Mouse (Mus musculus) lung, adult 2 months (tissue): ENCODE measurements around the gene Wwc2. TPM values are rescaled to one million over a fixed set of nuclear protein-coding genes. Genes with fewer than 3 reads are reported as not detected.

Experiments used
- DNase-seq: peaks from one replicate; pipeline ENCODE4 v3.0.0; 2022
- H3K4me1 ChIP-seq: fragments of 200-500 bp; 2 replicates; pipeline ENCODE4 v1.6.1; 2011; ENCODE audit warnings: low read length; ENCODE audit not compliant: control insufficient read depth, insufficient read depth
- H3K4me3 ChIP-seq: fragments of 200-500 bp; replicated peaks from 2 replicates; pipeline ENCODE3; 2011; ENCODE audit warnings: low read depth, mild to moderate bottlenecking, control low read depth, low read length; ENCODE audit errors: extremely low read depth
- CTCF ChIP-seq: fragments of 200-500 bp; IDR thresholded peaks from 2 replicates; pipeline ENCODE4 v1.5.1; 2011; ENCODE audit warnings: mild to moderate bottlenecking, low read length, control low read depth; ENCODE audit not compliant: insufficient read depth
- POLR2A ChIP-seq: fragments of 200-500 bp; IDR thresholded peaks from 2 replicates; pipeline ENCODE4 v1.6.1; 2011; ENCODE audit warnings: low read depth, mild to moderate bottlenecking, control low read depth, low read length, borderline replicate concordance; ENCODE audit errors: extremely low read depth
- WGBS: fragments of 180-500 bp; shearing (Covaris S2); methylation state at CpG from one replicate; pipeline ENCODE4 v1.1.7; 2018; 5-methylcytosine and 5-hydroxymethylcytosine counted together
- polyA plus RNA-seq: library from polyadenylated mRNA; depleted of rRNA; stranded (reverse); fragments of >200 nt; gene quantifications from 2 replicates; pipeline ENCODE4 v1.2.3, GENCODE M21; 2012

The Wwc2 gene
- polyA plus RNA-seq, 1 experiment, result 25.5 TPM

DNA sequence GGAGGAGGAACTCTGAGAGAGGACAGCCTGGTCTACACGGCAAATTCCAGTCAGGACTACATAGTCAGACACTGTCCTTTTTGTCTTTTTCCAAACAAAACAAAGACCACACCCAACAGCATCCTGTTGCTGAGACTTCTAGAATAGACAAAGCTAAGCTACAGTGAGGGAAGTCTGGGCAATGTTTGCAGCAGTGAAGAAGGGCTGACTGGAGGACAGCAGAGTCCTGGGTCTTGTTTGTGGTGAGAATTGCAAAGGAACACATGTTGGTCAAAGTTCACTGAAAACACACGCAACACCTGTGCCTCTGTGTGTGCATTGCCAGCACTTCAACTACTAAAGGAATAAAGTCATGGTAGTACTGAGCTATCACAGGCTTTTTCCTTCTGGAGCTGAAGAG lies 75.2 kb downstream of the Wwc2 start:
- TF ChIP-seq POLR2A (no peak), CTCF (no peak)
- DNase-seq, result no peak

DNA sequence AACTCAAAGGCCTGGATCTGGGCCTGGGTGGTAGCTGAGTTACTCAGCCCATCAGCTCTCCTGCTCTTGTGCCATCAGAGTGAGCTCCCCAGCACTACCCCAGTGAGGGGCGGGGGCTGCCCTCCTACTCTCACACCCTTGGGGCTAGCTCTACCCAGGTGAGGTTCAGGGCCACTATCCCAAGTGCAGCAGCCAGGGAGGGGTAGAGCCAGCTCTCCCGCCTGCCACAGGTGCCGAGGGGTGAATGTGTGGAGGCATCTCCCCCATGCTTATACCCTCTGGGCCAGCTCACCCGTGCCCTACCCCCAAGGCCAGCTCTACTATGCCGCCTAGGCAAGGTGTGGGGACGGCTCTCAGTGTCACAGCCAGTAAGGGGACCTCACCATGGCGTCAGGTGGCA lies 75.8 kb downstream of the Wwc2 start:
- H3K4me1 ChIP-seq, result peaks cover 16% of the 10 kb centered on the region
- no peak for DNase-seq
- H3K4me3 ChIP-seq, result no peak overlapping the region
- WGBS, result 95% methylated on average over 7 of the region's 7 CpGs
- no peak for TF ChIP-seq POLR2A
- TF ChIP-seq CTCF, result no peak

More for the DNA sequence above, 75.2 kb downstream of the Wwc2 start:
- 48% methylated on average over 2 of the region's 2 CpGs for WGBS
- peaks cover 16% of the 10 kb centered on the region for H3K4me1 ChIP-seq
- H3K4me3 ChIP-seq, result no peak overlapping the region

DNA sequence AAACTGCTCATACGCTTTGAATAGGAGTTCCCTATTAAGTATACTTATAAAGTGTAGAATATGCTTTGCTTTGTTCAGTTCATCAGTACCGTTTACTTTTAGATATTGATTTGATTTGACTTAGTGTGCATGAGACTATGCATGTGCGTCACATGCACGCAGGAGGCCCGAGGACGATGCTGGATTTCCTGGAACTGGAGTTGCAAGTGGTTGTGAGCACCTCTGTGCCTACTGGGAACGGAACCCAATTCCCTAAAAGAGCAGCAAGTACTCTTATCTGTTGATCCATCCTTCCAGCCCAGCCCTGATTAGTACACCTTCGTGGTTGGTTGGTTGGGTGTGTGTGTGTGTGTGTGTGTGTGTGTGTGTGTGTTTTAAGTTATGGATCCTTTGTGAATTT lies 76.6 kb downstream of the Wwc2 start:
- Histone ChIP-seq H3K4me3 (no peak overlapping the region), H3K4me1 (peaks cover 16% of the 10 kb centered on the region)
- 89% methylated on average over 8 of the region's 8 CpGs for WGBS
- no peak for TF ChIP-seq POLR2A
- no peak for DNase-seq

DNA sequence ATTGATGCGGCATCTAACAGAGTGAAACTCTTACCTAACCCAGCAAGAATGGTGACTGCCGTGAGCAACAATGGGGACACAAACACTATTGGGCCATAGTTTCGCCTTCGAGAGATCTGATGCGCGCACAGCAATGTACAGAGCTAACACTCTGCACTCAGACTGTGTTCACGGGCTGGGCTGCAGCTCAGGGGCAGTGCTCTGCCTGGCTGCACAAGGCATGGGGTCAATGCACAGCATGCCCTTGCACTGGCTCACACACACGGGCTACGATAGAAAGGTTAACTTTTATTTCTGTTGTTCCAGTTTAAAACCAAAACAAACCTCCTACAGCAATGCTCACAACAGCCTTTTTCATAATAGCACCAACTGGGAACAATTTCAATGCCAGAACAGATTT lies 77.1 kb downstream of the Wwc2 start:
- 94% methylated on average over 9 of the region's 9 CpGs for WGBS
- no peak overlapping the region for H3K4me3 ChIP-seq
- peaks cover 16% of the 10 kb centered on the region for H3K4me1 ChIP-seq
- no peak for DNase-seq
- TF ChIP-seq CTCF, result no peak
- no peak for TF ChIP-seq POLR2A

DNA sequence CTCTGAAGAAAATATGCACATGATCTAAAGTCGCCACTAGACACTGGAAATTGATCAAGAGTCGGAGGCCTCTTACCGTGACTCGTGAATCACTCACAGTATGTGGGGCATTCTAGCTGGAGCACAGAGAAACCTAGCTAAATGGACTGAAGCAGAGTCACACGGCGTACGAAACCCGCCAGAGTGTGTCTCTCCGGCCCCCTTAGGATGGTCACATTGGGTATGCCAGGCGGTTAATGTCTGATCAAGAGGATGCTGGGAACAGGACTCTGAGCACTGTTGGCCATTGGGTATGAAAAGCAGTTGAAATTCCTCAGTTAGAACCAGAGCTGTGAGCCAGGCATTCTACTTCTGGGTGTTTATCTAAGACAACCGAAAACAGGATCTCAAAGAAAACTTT lies 81.0 kb downstream of the Wwc2 start:
- no peak for DNase-seq
- H3K4me3 ChIP-seq, result no peak overlapping the region
- TF ChIP-seq CTCF, result no peak
- no peak for TF ChIP-seq POLR2A
- WGBS, result 94% methylated on average over 11 of the region's 11 CpGs
- H3K4me1 ChIP-seq, result no peaks in the 10 kb centered on the region

DNA sequence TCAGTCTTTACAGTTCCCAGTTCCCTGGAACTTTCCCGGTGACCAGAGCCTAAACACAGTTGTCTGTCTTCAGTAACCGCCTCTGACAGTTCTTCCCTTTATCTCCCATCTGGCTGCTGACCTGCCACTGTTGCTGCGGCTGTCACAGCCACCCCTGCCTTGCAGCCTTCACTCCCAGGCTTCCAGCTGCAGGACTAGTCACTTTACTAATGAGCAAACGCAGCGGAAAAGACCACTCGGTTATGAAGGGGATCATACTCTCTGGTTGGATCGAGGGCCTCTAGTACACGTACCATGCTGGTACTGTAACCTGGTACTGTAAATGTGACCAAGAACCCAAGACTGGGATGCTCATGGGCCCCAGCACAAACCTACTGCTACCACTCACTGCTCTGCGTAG lies 83.7 kb downstream of the Wwc2 start:
- no peak for DNase-seq
- no peak overlapping the region for H3K4me3 ChIP-seq
- WGBS, result 69% methylated on average over 9 of the region's 9 CpGs
- TF ChIP-seq POLR2A, result no peak
- TF ChIP-seq CTCF, result no peak
- peaks cover 8% of the 10 kb centered on the region; the same call in 1 of the 2 replicates for H3K4me1 ChIP-seq

DNA sequence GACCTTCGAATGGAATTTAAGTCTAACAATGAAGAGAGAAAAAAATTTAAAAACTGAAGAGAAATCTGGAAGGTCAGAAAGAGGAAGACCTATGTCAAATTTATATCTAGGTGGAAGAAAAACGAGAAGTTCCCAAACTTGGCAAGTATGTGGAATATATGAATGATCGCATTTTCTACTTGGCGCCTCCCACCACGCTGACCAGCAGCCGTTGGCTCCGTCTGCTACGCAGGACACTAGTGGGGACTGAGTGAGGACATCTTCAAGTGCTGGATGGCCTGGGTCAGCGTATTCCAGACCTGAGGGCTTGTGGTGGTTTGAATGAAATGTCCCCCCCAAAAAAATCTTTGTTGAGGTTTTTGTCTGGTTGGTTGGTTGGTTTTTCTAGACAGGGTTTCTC lies 84.6 kb downstream of the Wwc2 start:
- TF ChIP-seq POLR2A (no peak), CTCF (no peak)
- WGBS, result 83% methylated on average over 9 of the region's 9 CpGs
- H3K4me1 ChIP-seq, result peaks cover 8% of the 10 kb centered on the region; the same call in 1 of the 2 replicates

DNA sequence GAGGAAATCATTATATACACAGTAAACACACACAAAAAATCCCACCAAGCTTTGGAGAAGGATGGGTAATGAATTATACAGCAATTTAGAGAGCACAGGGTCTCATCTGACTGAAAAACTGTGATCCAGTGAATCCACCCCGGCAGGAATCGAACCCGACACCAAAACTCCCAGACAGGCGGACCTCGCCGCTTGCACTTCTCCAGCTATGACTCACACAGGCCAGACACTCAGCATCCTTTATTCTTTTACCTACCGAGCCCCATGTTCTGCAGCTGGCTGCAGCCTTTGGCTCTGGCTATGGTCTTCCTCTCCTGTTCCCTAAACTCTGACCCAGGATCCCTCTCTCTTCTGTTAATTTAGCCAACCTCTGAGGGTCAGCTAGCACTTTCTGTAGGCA lies 85.5 kb downstream of the Wwc2 start:
- no peak for DNase-seq
- Histone ChIP-seq H3K4me3 (no peak overlapping the region), H3K4me1 (peaks cover 8% of the 10 kb centered on the region; the same call in 1 of the 2 replicates)
- 87% methylated on average over 7 of the region's 7 CpGs for WGBS
- TF ChIP-seq CTCF, result no peak
- no peak for TF ChIP-seq POLR2A

More for the DNA sequence above, 84.6 kb downstream of the Wwc2 start:
- no peak overlapping the region for H3K4me3 ChIP-seq
- DNase-seq, result no peak

DNA sequence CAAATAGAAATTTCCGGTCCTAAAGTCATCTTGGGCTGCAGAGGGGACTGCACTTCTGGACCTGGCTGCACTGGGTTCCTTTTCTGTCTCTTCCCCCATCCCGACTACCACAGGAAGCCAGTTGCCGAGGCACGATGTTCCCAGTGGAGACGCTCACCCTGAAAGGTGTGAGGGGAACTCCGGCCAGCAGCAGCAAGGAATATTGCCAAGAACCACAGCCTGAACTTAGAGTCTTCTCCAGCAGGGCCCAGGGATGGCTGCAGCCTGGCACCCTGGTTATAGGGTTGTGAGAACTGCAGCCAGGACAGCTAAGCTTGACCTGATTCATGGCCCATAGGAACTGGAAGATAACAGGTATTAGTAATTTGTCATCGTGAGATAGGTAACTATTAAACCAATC lies 86.7 kb downstream of the Wwc2 start:
- WGBS, result 45% methylated on average over 7 of the region's 7 CpGs
- H3K4me1 ChIP-seq, result peaks cover 8% of the 10 kb centered on the region; the same call in 1 of the 2 replicates
- H3K4me3 ChIP-seq, result no peak overlapping the region
- DNase-seq, result no peak
- TF ChIP-seq POLR2A, result no peak
- no peak for TF ChIP-seq CTCF

DNA sequence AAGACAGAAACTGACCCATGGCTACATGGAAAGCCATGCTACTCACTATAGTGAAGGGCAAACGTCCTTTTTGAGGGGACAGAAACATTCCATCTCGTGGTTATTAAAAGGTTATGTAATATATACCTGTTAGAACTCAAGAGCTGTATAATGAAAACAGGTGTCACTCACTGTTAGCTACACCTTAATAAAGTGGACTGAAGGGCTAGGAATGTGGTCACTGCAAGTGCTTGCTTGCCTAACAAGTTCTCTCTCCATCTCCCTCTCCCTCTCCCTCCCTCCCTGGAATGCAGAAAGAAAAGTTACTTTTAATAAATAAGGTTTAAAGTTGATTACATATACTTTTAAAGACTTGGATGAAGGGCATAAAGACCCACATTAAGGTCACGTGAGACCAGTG lies 88.0 kb downstream of the Wwc2 start:
- TF ChIP-seq POLR2A, result no peak
- no peak for TF ChIP-seq CTCF
- Histone ChIP-seq H3K4me3 (no peak overlapping the region), H3K4me1 (peaks cover 8% of the 10 kb centered on the region; the same call in 1 of the 2 replicates)
- no peak for DNase-seq
- 70% methylated on average over 3 of the region's 3 CpGs for WGBS
